Mouse (Mus musculus) lung, adult 2 months (tissue): ENCODE measurements around the gene Maneal. TPM values are rescaled to one million over a fixed set of nuclear protein-coding genes. Genes with fewer than 3 reads are reported as not detected.

Experiments used
- DNase-seq: peaks from one replicate; pipeline ENCODE4 v3.0.0; 2022
- H3K4me1 ChIP-seq: fragments of 200-500 bp; 2 replicates; pipeline ENCODE4 v1.6.1; 2011; ENCODE audit warnings: low read length; ENCODE audit not compliant: control insufficient read depth, insufficient read depth
- H3K4me3 ChIP-seq: fragments of 200-500 bp; replicated peaks from 2 replicates; pipeline ENCODE3; 2011; ENCODE audit warnings: low read depth, mild to moderate bottlenecking, control low read depth, low read length; ENCODE audit errors: extremely low read depth
- CTCF ChIP-seq: fragments of 200-500 bp; IDR thresholded peaks from 2 replicates; pipeline ENCODE4 v1.5.1; 2011; ENCODE audit warnings: mild to moderate bottlenecking, low read length, control low read depth; ENCODE audit not compliant: insufficient read depth
- POLR2A ChIP-seq: fragments of 200-500 bp; IDR thresholded peaks from 2 replicates; pipeline ENCODE4 v1.6.1; 2011; ENCODE audit warnings: low read depth, mild to moderate bottlenecking, control low read depth, low read length, borderline replicate concordance; ENCODE audit errors: extremely low read depth
- WGBS: fragments of 180-500 bp; shearing (Covaris S2); methylation state at CpG from one replicate; pipeline ENCODE4 v1.1.7; 2018; 5-methylcytosine and 5-hydroxymethylcytosine counted together
- polyA plus RNA-seq: library from polyadenylated mRNA; depleted of rRNA; stranded (reverse); fragments of >200 nt; gene quantifications from 2 replicates; pipeline ENCODE4 v1.2.3, GENCODE M21; 2012; rRNA removed

Maneal gene
- polyA plus RNA-seq, 1 experiment: 0.32 TPM

GRCm38 (mm10) chr4:124818832-124819231, 43.1 kb downstream of the Maneal start:
- H3K4me1 ChIP-seq: no peaks in the 10 kb centered on the region
- no peak for TF ChIP-seq POLR2A
- no peak for TF ChIP-seq CTCF
- DNase-seq: no peak
- WGBS: 86% methylated on average over 4 of the region's 4 CpGs
- no peak overlapping the region for H3K4me3 ChIP-seq

GRCm38 (mm10) chr4:124817803-124818202, 44.2 kb downstream of the Maneal start:
- 28% methylated on average over 6 of the region's 6 CpGs for WGBS
- DNase-seq: peak; percentile 28
- TF ChIP-seq CTCF: no peak
- no peak for TF ChIP-seq POLR2A
- Histone ChIP-seq H3K4me3 (no peak overlapping the region), H3K4me1 (no peaks in the 10 kb centered on the region)

- DNase-seq: no peak
- 81% methylated on average over 11 of the region's 11 CpGs for WGBS
Observed at GRCm38 (mm10) chr4:124815901-124816300, 46.1 kb downstream of the Maneal start.

GRCm38 (mm10) chr4:124811347-124811975, 50.5 kb downstream of the Maneal start:
- 69% methylated on average over 9 of the region's 9 CpGs for WGBS
- DNase-seq: no peak
- TF ChIP-seq POLR2A (no peak), CTCF (no peak)
- Histone ChIP-seq H3K4me3 (no peak overlapping the region), H3K4me1 (peaks cover 9% of the 10 kb centered on the region; the same call in 1 of the 2 replicates)

More at GRCm38 (mm10) chr4:124815901-124816300, 46.1 kb downstream of the Maneal start:
- TF ChIP-seq CTCF (no peak), POLR2A (no peak)
- no peaks in the 10 kb centered on the region for H3K4me1 ChIP-seq
- no peak overlapping the region for H3K4me3 ChIP-seq

DNA sequence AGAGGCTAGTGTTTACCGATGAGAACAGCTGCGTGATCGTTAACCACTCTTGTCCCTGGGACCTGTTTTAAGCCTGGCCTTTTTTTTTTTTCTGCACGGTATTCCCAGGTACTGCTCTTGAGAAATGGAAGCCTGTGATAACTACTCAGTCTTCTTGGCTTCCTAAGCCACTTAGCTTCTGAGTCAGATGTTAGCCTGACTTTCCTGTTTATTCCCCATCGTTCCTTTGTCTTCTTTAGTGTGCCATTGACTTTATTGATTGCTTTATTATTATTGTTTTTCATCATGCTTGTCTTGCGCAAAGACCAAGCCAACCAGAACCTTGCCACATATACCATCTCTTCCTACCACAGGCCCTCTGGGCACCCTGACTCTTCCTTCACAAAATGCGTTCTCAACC, 51.9 kb downstream of the Maneal start:
- TF ChIP-seq CTCF: no peak
- no peak for TF ChIP-seq POLR2A
- peaks cover 9% of the 10 kb centered on the region; the same call in 1 of the 2 replicates for H3K4me1 ChIP-seq
- no peak overlapping the region for H3K4me3 ChIP-seq
- DNase-seq: no peak
- WGBS: 66% methylated on average over 7 of the region's 7 CpGs

DNA sequence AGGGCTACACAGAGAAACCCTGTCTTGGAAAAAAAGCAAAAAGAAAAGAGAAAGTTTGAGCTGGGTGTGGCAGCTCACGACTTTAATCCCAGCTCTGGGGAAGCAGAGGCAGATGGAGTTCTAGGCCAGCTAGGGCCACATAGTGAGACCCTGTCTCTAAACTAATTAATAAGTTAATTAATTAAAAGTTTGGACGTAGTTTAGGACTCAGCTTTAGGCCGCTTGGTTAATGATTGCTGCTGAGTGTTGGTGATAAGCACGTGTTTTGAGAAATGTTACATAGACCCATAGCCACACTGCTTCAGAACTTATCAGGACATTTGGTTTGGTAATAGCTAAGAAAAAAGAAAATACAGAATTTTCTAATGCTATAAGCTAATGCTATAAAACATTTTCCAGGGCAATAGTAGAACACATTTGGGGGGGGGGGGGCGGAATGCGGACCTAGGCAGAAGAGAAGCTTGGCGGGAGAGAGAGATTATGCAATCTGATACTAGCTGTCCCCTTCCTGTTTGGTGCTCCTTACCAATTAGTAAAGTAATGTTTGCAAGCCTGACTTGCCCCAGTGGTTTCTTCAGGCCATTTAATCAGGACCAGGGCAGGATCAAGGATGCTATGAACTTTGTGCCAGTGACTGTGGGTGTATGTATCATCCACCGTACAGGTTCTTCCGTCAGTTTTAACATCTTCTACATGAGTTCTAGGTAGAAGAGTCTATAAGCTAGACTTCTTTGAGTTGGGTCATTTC, 52.7 kb downstream of the Maneal start:
- 64% methylated on average over 9 of the region's 9 CpGs for WGBS
- H3K4me1 ChIP-seq: peaks cover 9% of the 10 kb centered on the region; the same call in 1 of the 2 replicates
- no peak for DNase-seq
- TF ChIP-seq POLR2A (no peak), CTCF (no peak)
- no peak overlapping the region for H3K4me3 ChIP-seq

- 40% methylated on average over 5 of the region's 5 CpGs for WGBS
- DNase-seq: no peak
- H3K4me1 ChIP-seq: peaks cover 11% of the 10 kb centered on the region; the same call in 1 of the 2 replicates
- TF ChIP-seq CTCF (no peak), POLR2A (no peak)
- no peak overlapping the region for H3K4me3 ChIP-seq
Observed at GRCm38 (mm10) chr4:124808511-124808910, 53.5 kb downstream of the Maneal start.

Other genes starting within 250 kb of the Maneal start
- 0.16 and 0.22 TPM in 2 replicates for gene Pou3f1, start 205.4 kb downstream of the Maneal start, polyA plus RNA-seq
- 4.4 and 7.2 TPM in 2 replicates for gene Utp11, start 168.6 kb downstream of the Maneal start, polyA plus RNA-seq
- gene Fhl3, start 161.5 kb downstream of the Maneal start, polyA plus RNA-seq: 15.1 and 36.7 TPM in 2 replicates
- gene Sf3a3, start 147.4 kb downstream of the Maneal start, polyA plus RNA-seq: 8.1 and 11.5 TPM in 2 replicates
- gene Inpp5b, start 120.3 kb downstream of the Maneal start, polyA plus RNA-seq: 62.1 and 93.3 TPM in 2 replicates
- gene Mtf1, start 60.1 kb downstream of the Maneal start, polyA plus RNA-seq: 6.5 and 8.0 TPM in 2 replicates
- 28.6 and 38.0 TPM in 2 replicates for gene Yrdc, start 11.5 kb downstream of the Maneal start, polyA plus RNA-seq
- 37.8 and 43.6 TPM in 2 replicates for gene 1110065P20Rik, start 11.0 kb downstream of the Maneal start, polyA plus RNA-seq
- gene Epha10, start 18.7 kb upstream of the Maneal start, polyA plus RNA-seq: not detected in 2 replicates
- 12.3 and 13.7 TPM in 2 replicates for gene 9930104L06Rik, start 74.9 kb upstream of the Maneal start, polyA plus RNA-seq
- 2.4 and 3.8 TPM in 2 replicates for gene Cdca8, start 77.1 kb upstream of the Maneal start, polyA plus RNA-seq
- 17.3 and 21.4 TPM in 2 replicates for gene Rspo1, start 124.3 kb upstream of the Maneal start, polyA plus RNA-seq
- gene Gnl2, start 154.4 kb upstream of the Maneal start, polyA plus RNA-seq: 13.7 and 21.5 TPM in 2 replicates
- gene Dnali1, start 203.5 kb upstream of the Maneal start, polyA plus RNA-seq: 14.9 and 15.8 TPM in 2 replicates
- gene Snip1, start 204.5 kb upstream of the Maneal start, polyA plus RNA-seq: 7.8 and 8.8 TPM in 2 replicates
- 9.5 and 14.2 TPM in 2 replicates for gene Meaf6, start 223.0 kb upstream of the Maneal start, polyA plus RNA-seq